Mouse (Mus musculus): ENCODE data around the gene Rfng. TPM values are rescaled to one million over a fixed set of nuclear protein-coding genes. Genes with fewer than 3 reads are reported as not detected.
A peak's percentile ranks its signal among the peaks of the same experiment; 100 is the strongest.

The Rfng gene
- polyA plus RNA-seq, 1 experiment from 2014 or later, result 22.8 TPM

DNA sequence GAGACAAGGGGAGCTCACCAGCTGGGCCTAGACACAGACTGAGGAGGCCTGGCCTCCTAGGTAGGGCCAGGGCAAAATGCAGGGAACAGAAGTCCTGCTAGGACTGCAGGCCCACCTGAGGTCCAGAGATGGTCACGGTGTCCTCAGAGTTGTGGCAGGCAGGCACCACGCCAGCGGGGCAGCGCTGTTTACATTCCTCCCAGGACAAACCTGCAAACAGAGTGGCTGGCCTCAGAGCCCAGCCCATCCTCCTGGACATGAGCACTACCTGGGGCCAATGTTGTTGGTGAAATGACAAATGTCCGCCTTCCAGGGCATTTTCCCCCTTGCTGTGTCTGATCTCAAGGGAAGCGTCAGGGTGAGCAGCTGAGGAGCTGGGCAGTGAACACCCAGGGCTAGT lies 33.4 kb upstream of the Rfng start:
- H3K27ac ChIP-seq (ENCODE audit: low read depth, low read length), result peak overlapping the region; percentile 41
- ATAC-seq, result no peak
- H3K4me1 ChIP-seq (replicated peaks; ENCODE audit: control insufficient read depth, insufficient read depth, low read length), result peaks cover 4% of the 10 kb centered on the region; the same call in 1 of the 2 replicates
- WGBS, result 88% methylated on average over 6 of the region's 6 CpGs
- H3K9me3 ChIP-seq (ENCODE audit: control insufficient read depth), result no peaks in the 10 kb centered on the region
- H3K36me3 ChIP-seq (ENCODE audit: control insufficient read depth, insufficient read depth), result peaks cover 91% of the 10 kb centered on the region
- H3K4me2 ChIP-seq (replicated peaks; ENCODE audit: low read depth), result no peak overlapping the region
- no peak overlapping the region for H3K4me3 ChIP-seq (ENCODE audit: low read depth, low read length)
- H3K27me3 ChIP-seq (replicated peaks; ENCODE audit: control insufficient read depth, insufficient read depth, low read length), result no peaks in the 10 kb centered on the region
- TF ChIP-seq CTCF (IDR thresholded peaks at IDR 0.05; ENCODE audit: low read depth), result no peak
- H3K9ac ChIP-seq (ENCODE audit: low read depth, low read length), result no peak overlapping the region

DNA sequence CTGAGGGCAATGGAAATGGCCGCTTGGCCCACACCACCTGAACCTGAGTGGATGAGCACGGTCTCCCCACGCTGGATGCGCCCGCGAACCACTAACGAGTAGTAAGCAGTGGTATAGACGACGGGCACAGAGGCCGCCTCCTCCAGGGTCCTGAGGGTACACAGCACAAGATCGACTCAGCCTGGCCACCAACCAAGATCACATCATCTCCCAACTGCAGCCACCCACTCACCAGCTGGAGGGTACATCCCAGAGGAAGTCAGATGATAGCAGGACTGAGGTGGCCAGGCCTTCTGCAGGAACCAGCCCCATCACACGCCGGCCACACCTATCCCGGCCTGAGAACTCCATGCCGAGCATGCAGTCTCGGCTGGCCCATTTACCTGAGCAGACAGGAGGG lies 28.1 kb upstream of the Rfng start:
- Histone ChIP-seq H3K9ac (ENCODE audit: low read depth, low read length) (no peak overlapping the region), H3K9me3 (ENCODE audit: control insufficient read depth) (no peaks in the 10 kb centered on the region), H3K27ac (ENCODE audit: low read depth, low read length) (no peak overlapping the region), H3K36me3 (ENCODE audit: control insufficient read depth, insufficient read depth) (peaks cover 100% of the 10 kb centered on the region), H3K4me2 (replicated peaks; ENCODE audit: low read depth) (no peak overlapping the region), H3K27me3 (replicated peaks; ENCODE audit: control insufficient read depth, insufficient read depth, low read length) (no peaks in the 10 kb centered on the region), H3K4me1 (replicated peaks; ENCODE audit: control insufficient read depth, insufficient read depth, low read length) (no peaks in the 10 kb centered on the region), H3K4me3 (ENCODE audit: low read depth, low read length) (no peak overlapping the region)
- 95% methylated on average over 16 of the region's 16 CpGs for WGBS
- TF ChIP-seq CTCF (IDR thresholded peaks at IDR 0.05; ENCODE audit: low read depth), result no peak
- no peak for ATAC-seq

DNA sequence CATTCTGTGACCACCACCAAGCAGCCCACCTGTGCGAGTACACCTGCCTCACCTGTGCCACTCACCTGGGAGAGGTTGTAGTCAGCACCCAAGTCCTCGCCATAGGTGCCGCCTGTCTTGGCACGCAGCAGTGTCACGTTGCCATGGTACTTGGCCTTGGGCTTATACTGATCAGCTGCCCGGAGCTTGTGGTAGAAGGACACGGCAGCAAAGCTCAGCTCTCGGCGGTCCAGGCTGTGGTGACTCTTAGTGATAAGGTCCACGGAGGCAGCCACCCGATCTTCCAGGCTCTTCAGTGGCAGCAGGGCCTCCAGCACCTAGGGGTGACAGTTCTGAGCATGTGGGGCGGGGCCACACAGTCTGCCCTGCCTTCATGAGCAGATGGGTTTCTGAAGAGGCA lies 24.0 kb upstream of the Rfng start:
- 80% methylated on average over 12 of the region's 12 CpGs for WGBS
- H3K36me3 ChIP-seq (ENCODE audit: control insufficient read depth, insufficient read depth), result peaks cover 70% of the 10 kb centered on the region
- no peak overlapping the region for H3K4me2 ChIP-seq (replicated peaks; ENCODE audit: low read depth)
- H3K4me1 ChIP-seq (replicated peaks; ENCODE audit: control insufficient read depth, insufficient read depth, low read length), result 0 out of 2 replicates have a peak, but pooled peaks cover 3% of the 10 kb centered on the region
- no peak for TF ChIP-seq CTCF (IDR thresholded peaks at IDR 0.05; ENCODE audit: low read depth)
- no peaks in the 10 kb centered on the region for H3K27me3 ChIP-seq (replicated peaks; ENCODE audit: control insufficient read depth, insufficient read depth, low read length)
- H3K9me3 ChIP-seq (ENCODE audit: control insufficient read depth), result no peaks in the 10 kb centered on the region
- ATAC-seq, result no peak
- H3K9ac ChIP-seq (ENCODE audit: low read depth, low read length), result no peak overlapping the region
- H3K27ac ChIP-seq (ENCODE audit: low read depth, low read length), result no peak overlapping the region; the same call in 1 of the 2 replicates
- H3K4me3 ChIP-seq (ENCODE audit: low read depth, low read length), result no peak overlapping the region

DNA sequence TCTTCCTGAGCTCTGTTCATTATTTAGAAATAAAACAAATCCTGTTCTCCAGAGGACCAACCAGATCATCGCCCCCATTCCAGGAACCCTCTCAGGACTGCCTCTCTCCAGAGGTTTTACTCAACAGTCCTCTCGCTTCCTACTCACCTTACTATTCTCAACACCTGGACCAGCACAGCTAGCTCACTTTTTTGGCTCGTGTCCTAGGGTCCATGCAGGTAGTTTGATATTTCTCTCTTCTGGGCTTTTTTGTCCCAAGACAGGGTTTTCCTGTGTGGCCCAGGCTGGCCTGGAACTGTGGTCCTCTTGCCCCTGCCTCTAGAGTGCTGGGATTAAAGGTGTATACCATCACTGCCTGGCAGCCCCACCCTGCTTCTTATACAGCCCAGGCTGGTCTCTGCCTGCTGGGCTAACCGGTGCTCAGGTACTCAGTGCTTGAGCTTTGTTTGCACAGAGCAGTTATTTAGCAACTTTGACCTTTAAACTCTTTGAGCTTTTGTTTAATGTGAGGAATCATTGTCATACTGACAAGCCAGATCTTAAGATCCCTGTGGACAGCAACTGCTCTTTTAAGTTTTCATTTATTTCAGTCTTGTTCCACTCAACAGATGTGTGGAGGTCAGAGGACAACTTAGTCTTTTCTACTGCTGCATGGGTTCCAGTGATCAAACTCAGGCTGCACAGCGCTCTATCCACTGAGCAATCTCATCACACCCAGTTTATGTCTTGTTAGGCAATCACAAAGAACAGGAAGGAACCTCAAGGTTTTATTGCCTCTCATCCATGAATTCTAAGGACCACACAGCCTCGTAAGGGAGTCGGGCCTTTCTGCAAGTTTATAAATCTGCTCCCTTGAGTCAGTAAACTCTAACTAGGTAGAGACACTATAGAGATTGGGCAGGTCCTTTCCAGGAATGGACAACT lies 21.6 kb upstream of the Rfng start:
- Histone ChIP-seq H3K9ac (ENCODE audit: low read depth, low read length) (no peak overlapping the region), H3K4me2 (replicated peaks; ENCODE audit: low read depth) (no peak overlapping the region), H3K27ac (ENCODE audit: low read depth, low read length) (peak overlapping the region; percentile 3; the same call in 1 of the 2 replicates), H3K4me1 (replicated peaks; ENCODE audit: control insufficient read depth, insufficient read depth, low read length) (0 out of 2 replicates have a peak, but pooled peaks cover 3% of the 10 kb centered on the region), H3K36me3 (ENCODE audit: control insufficient read depth, insufficient read depth) (peaks cover 46% of the 10 kb centered on the region), H3K27me3 (replicated peaks; ENCODE audit: control insufficient read depth, insufficient read depth, low read length) (no peaks in the 10 kb centered on the region), H3K9me3 (ENCODE audit: control insufficient read depth) (no peaks in the 10 kb centered on the region), H3K4me3 (ENCODE audit: low read depth, low read length) (no peak overlapping the region)
- WGBS, result 60% methylated on average over 7 of the region's 7 CpGs
- peak; percentile 83 for ATAC-seq
- TF ChIP-seq CTCF (IDR thresholded peaks at IDR 0.05; ENCODE audit: low read depth), result no peak

DNA sequence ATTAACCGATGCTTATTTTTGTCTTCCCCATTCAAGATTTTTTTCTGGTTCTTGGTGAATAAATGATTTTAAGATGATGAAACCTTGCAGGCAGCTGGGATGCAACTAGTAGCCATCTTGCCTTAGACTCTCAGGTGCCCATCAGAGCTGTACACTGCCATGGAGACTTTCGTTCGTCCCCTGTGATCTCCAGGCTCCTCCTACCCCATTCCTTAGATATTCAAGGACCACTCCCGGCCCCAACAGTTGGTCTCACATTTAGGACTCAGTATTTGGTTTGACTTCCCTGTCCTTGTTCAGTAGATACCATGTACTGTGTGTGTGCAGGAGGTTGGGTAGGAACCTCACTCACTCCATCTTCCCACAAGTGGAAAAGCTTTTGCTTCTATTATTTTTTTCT lies 20.8 kb upstream of the Rfng start:
- no peak for TF ChIP-seq CTCF (IDR thresholded peaks at IDR 0.05; ENCODE audit: low read depth)
- Histone ChIP-seq H3K9ac (ENCODE audit: low read depth, low read length) (no peak overlapping the region), H3K27ac (ENCODE audit: low read depth, low read length) (no peak overlapping the region), H3K36me3 (ENCODE audit: control insufficient read depth, insufficient read depth) (peaks cover 37% of the 10 kb centered on the region), H3K27me3 (replicated peaks; ENCODE audit: control insufficient read depth, insufficient read depth, low read length) (no peaks in the 10 kb centered on the region), H3K4me1 (replicated peaks; ENCODE audit: control insufficient read depth, insufficient read depth, low read length) (0 out of 2 replicates have a peak, but pooled peaks cover 3% of the 10 kb centered on the region), H3K9me3 (ENCODE audit: control insufficient read depth) (no peaks in the 10 kb centered on the region), H3K4me2 (replicated peaks; ENCODE audit: low read depth) (no peak overlapping the region), H3K4me3 (ENCODE audit: low read depth, low read length) (no peak overlapping the region)
- 62% methylated on average over 4 of the region's 4 CpGs for WGBS
- ATAC-seq, result no peak

DNA sequence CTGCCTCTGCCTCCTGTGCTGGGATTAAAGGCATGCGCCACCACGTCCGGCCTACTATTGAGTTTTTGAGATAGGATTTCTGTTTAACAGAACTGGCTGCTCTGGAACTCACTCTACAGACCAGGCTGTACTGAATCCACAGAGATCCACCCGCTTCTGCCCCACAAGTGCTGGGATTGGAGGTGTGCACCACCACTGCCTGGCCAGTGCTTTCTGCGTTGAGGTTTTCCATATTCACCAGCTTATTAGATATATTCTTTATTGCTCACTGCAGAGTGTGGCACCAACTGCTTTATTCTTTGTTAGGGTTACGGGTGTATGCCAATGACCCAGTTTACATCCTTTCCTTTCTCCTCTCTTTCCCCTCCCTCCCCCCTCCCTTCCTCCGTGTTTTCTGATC lies 20.3 kb upstream of the Rfng start:
- no peak for ATAC-seq
- no peak for TF ChIP-seq CTCF (IDR thresholded peaks at IDR 0.05; ENCODE audit: low read depth)
- Histone ChIP-seq H3K27me3 (replicated peaks; ENCODE audit: control insufficient read depth, insufficient read depth, low read length) (no peaks in the 10 kb centered on the region), H3K36me3 (ENCODE audit: control insufficient read depth, insufficient read depth) (peaks cover 32% of the 10 kb centered on the region), H3K9ac (ENCODE audit: low read depth, low read length) (no peak overlapping the region), H3K9me3 (ENCODE audit: control insufficient read depth) (no peaks in the 10 kb centered on the region), H3K4me2 (replicated peaks; ENCODE audit: low read depth) (no peak overlapping the region), H3K4me3 (ENCODE audit: low read depth, low read length) (no peak overlapping the region), H3K4me1 (replicated peaks; ENCODE audit: control insufficient read depth, insufficient read depth, low read length) (0 out of 2 replicates have a peak, but pooled peaks cover 3% of the 10 kb centered on the region), H3K27ac (ENCODE audit: low read depth, low read length) (no peak overlapping the region)
- 82% methylated on average over 7 of the region's 7 CpGs for WGBS

Data from intestine, postnatal 0 days (tissue).